Mouse (Mus musculus) c-Kit-positive CD71-positive TER-119-positive erythroid progenitor cells, embryonic 14.5 days (primary cell): ENCODE data around the gene Grap.
"Not testable (repeated sequence)": the region's sequence is repeated elsewhere in the genome, so short reads cannot be mapped to it uniquely, and the experiment has no call there.

Experiments
- DNase-seq: peaks from one replicate; pipeline ENCODE4 v3.0.0-alpha.2; 2013; ENCODE audit warnings: low spot score

The Grap gene

DNA sequence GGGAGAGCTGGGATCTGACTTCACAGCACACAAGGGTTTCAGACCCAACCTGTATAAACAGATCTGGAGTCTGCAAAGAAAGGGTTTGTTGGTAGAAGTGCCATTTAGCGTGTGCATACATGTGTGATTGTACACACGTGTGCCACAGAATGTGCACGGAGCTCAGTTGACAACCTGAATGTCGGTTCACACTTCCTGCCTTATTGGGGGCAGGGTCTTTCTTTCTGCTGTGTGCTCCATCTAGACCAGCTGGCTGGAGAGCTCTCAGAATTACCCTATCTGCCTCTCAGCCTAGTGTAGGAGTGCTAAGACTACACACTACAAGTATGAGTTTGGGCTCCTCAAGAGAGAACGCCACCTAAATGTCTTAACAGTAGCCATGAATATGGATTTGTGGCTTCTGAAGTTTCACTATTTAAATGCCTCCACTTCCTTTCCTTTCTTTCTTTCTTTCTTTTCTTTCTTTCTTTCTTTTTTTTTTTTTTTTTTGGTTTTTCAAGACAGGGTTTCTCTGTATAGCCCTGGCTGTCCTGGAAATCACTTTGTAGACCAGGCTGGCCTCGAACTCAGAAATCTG is 13.4 kb upstream of the Grap start:
- no peak for DNase-seq

GRCm38 (mm10) chr11:61640585-61640984 is 12.5 kb upstream of the Grap start:
- DNase-seq, result not testable (repeated sequence)

- no peak for DNase-seq
Observed at GRCm38 (mm10) chr11:61642106-61642505, 11.0 kb upstream of the Grap start.

GRCm38 (mm10) chr11:61643184-61643961 is 9.7 kb upstream of the Grap start:
- DNase-seq, result no peak

- no peak for DNase-seq
Observed at GRCm38 (mm10) chr11:61644576-61645326, 8.3 kb upstream of the Grap start.

DNA sequence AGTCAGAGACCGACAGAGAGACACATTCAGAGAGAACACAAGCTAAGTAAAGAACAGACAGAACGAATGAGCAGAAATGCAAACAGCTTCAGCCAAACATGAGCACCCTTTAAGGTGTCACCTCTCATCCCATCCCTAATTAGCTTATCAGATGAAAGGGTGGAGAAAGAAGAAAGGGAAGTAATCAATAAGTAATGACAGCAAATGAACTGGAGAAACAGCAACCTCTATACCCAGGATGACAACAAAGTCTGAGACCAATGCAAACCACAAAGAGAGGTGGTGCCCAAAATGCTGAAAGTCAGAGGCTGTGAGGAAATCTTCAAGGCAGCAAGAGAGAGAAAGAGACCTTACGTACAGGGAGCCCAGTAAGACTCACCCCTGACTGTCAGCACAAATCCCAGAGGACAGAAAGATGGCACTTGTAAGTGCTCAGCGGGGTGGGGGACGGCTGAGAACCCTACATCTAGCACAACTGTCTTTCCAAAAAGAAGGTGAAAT is 7.7 kb upstream of the Grap start:
- no peak for DNase-seq

DNA sequence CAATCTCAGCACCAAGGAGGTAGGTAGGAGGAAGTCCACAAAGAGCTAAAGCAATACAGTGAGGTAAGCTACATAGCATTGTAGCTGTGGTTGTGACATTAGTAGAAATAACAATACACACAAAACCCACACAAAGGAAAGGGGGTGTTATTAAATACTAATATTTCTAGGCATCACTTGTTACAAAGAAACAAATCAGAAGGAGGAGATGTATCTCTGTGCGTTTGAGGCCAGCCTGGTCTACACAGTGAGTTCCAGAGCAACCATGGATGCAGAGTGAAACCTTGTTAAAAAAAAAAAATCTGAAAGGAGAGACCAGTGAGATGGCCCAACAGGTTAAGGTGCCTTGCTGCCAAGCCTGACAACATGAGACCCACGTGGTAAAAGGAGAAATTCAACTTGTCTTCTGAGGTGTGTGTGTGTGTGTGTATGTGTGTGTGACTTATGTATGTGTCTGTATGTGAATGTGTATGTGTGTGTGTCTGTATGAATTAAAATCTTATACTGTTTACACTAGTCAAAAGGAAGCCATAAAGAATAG is 6.5 kb upstream of the Grap start:
- no peak for DNase-seq

DNA sequence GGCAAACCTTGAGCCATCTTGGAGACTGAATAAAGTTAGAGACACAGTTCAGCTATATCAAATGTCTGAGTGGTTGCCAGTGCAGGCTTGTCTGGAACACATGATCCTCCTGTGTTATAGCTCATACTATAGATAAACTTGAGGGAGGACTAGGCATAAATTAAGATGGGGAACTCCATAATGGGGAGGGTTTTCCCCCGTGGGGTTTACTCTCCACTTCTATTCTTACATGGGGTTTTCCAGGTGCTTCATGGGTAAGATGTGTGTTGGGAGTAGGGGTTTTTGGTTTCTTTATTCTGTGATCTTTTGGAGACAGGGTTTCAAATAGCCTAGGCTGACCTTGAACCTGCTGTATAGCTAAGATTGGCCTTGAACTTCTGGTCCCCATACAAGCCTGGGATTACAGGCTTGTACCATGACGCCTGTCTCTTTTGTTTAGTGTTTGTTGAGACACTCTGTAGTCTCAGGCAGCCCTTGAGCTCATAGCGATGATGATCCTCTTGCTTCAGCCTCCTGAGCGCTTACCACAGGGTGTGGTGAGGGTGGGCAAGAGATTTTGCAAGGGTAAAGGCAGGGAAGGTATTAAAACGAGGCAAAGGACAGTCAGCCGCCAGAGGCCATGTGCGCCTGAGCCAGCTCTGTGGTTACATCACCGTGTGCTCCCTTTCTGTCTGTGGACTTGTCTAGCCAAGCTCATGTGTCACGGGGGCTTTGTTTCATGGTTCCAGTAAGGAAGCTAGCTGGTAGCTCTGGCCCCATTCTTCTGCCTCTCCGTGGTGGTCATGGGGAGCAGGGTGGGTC is 5.8 kb upstream of the Grap start:
- no peak for DNase-seq

DNA sequence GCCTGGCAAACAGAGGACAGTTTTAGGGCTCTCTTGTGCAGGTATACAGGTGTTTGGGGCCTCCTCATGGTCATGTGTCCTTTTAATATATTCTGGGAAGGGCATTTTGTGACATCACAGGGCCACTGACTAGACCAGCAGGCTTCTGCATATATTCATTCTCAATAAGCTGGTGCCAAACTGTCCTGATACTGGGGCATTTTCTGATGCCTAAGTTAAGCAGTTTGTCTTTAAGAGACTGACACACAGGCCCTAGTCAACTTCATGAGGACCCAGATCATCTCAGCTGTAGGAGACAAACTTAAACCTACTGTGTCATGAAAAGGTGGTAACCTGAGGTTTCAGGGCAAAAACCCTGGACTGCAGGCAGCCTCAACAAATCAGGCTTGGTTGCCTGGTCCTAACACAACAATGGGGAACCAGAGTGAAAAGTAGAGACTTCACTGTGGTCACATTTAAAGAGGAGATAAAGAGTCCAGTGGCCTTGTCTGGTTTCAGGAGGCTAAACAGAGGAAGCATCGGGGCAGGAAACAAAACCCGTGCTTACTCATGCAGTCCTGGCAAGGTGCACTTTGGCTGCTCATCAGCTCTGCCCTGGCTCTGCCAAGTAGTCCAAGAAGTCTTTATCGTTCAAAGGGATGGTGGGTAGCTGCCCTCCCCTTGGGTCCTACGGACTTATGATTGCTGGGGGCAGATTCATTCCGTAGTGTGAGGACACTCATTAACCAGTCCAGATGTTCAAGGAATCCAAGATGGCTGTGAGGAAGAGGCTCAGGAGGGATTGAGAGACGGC is 4.9 kb upstream of the Grap start:
- DNase-seq, result no peak

GRCm38 (mm10) chr11:61648749-61649115 is 4.3 kb upstream of the Grap start:
- no peak for DNase-seq

DNA sequence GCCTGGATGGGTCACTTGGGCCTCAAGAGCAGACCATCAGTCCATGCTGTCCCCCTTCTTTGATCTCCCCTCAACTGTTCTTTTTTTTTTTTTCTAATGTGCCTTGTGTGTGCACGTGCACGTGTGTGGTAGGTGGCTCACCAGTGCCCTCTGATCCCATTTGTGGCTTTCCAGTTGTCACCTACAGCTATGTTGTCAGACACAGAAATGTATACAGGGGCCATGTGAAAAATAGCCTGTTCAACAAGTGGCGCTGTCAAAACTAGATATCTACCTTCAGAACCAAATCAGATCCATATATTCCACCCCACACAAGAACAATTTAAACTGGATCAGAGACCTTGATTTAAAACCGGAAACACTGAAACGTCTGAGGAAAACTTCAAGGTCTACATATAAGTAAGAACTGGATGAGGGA is 3.9 kb upstream of the Grap start:
- no peak for DNase-seq

DNA sequence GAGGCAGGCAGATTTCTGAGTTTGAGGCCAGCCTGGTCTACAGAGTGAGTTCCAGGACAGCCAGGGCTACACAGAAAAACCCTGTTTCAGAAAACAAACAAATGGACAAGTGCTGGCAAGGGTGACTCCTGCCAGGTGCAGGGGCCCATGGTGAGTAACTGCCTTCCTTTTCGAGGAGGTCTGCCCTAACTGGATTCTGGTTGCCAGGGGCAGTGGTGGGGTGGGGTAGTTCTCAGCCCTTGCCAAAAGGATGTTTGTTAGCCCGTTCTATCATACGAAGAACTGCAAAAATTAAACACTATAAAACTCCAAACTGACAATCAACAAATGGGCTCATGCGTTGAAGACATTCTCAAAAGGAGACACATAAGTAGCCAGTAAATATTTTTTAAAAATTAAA is 3.4 kb upstream of the Grap start:
- DNase-seq, result no peak

- DNase-seq, result no peak
Observed at GRCm38 (mm10) chr11:61650470-61651265, 2.4 kb upstream of the Grap start.

- no peak for DNase-seq
Observed at GRCm38 (mm10) chr11:61652216-61652615, 849 bp upstream of the Grap start.

DNA sequence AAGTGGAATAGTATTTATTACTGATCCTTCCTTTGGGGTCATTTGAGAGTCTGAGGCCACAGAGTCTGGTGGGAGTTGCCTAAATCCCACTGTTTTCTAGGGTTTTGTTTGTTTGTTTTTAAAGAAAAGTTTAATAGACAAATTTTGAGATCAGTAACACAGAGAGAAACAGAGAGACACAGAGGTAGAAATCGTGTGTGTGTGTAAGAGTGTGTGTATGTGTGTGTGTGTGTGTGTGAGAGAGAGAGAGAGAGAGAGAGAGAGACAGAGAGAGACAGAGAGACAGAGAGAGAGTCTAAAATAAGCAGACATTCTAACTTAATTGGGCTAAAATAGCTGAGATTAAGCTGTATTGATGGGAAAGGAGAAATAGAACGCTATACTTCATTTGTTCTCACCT is 503 bp downstream of the Grap start:
- no peak for DNase-seq

- DNase-seq, result no peak
Observed at GRCm38 (mm10) chr11:61654786-61655311, 1.8 kb downstream of the Grap start.

DNA sequence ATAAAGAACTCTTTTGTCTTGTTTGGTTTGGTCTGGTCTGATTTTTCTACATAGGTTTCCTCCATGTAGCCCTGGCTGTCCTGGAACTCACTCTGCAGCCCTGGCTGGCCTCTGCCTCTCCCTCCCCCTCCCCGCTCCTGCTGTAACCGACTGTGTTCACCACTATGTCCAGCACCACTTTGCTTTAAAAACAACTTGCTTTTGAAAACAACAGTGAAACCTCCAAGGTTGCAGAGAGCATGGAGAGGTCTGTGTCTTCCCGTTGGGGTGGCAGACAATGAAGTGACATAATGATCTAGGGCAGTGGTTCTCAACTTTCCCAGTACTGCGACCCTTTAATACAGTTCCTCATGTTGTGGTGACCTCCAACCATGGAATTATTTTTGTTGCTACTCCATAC is 2.6 kb downstream of the Grap start:
- no peak for DNase-seq

DNA sequence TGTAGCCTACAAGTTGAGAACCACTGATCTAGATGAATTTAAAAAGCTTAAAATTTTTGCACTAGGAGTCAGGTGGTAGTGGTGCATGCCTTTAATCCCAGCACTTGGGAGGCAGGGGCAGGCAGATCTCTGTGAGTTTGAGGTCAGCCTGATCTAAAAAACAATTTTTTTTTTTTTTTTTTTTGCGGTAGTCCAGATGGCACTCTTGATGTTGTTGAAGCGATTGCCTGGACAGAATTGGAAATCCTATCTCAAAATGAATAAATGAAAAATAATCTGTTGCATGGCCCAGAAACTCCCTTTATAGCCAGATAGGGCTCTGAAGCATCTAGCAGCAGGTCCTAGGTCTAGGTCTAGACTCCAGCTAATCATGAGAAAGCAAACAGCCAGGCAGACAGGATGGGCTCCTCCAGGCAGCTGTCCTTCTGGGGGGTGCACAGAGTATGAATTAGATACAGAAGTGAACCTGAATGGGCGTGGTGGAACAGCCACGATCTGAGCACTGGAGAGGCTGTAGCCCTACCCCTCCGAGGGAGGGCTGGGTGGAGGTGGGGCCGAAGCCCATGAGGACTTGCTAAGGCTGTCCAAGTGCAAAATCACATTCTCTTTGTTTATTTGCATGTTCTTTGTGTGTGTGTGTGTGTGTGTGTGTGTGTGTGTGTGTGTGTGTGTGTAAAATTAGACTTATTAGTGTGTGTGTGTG is 3.2 kb downstream of the Grap start:
- DNase-seq, result no peak

DNA sequence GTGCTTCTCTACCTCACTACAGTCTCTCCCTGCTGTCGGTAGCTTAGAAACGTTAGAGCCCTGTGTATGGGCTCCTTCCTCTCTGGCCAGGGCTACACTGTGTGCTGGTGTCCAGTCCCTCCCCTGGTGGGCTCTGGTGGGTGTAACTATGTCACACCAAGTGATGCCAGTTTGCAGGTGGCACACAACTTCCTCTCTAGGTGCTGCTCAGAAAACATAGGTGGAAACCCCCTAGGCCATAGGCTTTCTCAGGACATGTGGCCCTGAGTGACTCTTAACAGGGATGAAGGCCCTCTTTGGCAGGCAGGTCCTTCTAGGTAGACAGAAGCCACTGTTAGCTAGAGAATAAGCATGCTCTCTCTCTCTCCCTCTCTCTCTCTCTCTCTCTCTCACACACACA is 4.4 kb downstream of the Grap start:
- DNase-seq, result no peak
